Mouse (Mus musculus) lung, postnatal 0 days (tissue): ENCODE results near the gene Aspscr1. TPM values are rescaled to one million over a fixed set of nuclear protein-coding genes. Genes with fewer than 3 reads are reported as not detected.

ENCODE experiments used
- ATAC-seq: fragments of 200-750 bp; cut with Nextera tagmentation; 2 replicates; pipeline ENCODE4 v1.8.0; 2017; ENCODE audit warnings: moderate library complexity
- DNase-seq: peaks from one replicate; pipeline ENCODE4 v3.0.0-alpha.2; 2016; ENCODE audit warnings: low spot score
- H3K27ac ChIP-seq: fragments of 300-500 bp; sonication (generic); 2 replicates; pipeline ENCODE4 v1.5.1; 2014; ENCODE audit warnings: antibody characterized with exemption, mild to moderate bottlenecking, low read length, mixed read lengths
- H3K27me3 ChIP-seq: fragments of 300-500 bp; sonication (generic); replicated peaks from 2 replicates; pipeline ENCODE4 v1.6.1; 2014; ENCODE audit warnings: low read length, mixed read lengths; ENCODE audit not compliant: insufficient read depth
- H3K36me3 ChIP-seq: fragments of 300-500 bp; sonication (generic); 2 replicates; pipeline ENCODE4 v1.6.1; 2014; ENCODE audit warnings: low read length, mixed read lengths; ENCODE audit not compliant: insufficient read depth
- H3K4me1 ChIP-seq: fragments of 300-500 bp; sonication (generic); 2 replicates; pipeline ENCODE4 v1.6.1; 2014; ENCODE audit warnings: antibody characterized with exemption, low read depth, low read length, mixed read lengths; ENCODE audit not compliant: insufficient read depth
- H3K4me2 ChIP-seq: fragments of 300-500 bp; sonication (generic); replicated peaks from 2 replicates; pipeline ENCODE4 v1.6.1; 2014; ENCODE audit warnings: low read depth, mild to moderate bottlenecking, low read length, moderate library complexity, mixed read lengths
- H3K4me3 ChIP-seq: fragments of 300-500 bp; sonication (generic); 2 replicates; pipeline ENCODE4 v1.5.1; 2014; ENCODE audit warnings: low read depth, low read length
- H3K9ac ChIP-seq: fragments of 300-500 bp; sonication (generic); replicated peaks from 2 replicates; pipeline ENCODE4 v1.6.1; 2014; ENCODE audit warnings: low read depth, mild to moderate bottlenecking
- H3K9me3 ChIP-seq: fragments of 300-500 bp; sonication (generic); 2 replicates; pipeline ENCODE4 v1.6.1; 2016; ENCODE audit warnings: low read length, mixed read lengths
- CTCF ChIP-seq: IDR thresholded peaks from 2 replicates; pipeline ENCODE4 v1.5.1; 2016; ENCODE audit warnings: antibody characterized with exemption, mild to moderate bottlenecking
- EP300 ChIP-seq: IDR thresholded peaks from 2 replicates; pipeline ENCODE4 v1.6.1; 2016; ENCODE audit warnings: antibody characterized with exemption, mild to moderate bottlenecking, control low read depth
- WGBS: fragments of 180-500 bp; shearing (Covaris S2); extraction: QIAGEN DNeasy Blood & Tissue Kit; methylation state at CpG from one replicate; pipeline ENCODE4 v1.1.7; 2014; 5-methylcytosine and 5-hydroxymethylcytosine counted together
- polyA plus RNA-seq: library from polyadenylated mRNA; unstranded; fragments of >200 nt; fragmentation: Nextera tagmentation; extraction: Ambion mirVana; gene quantifications from 2 replicates; pipeline ENCODE4 v1.2.1, GENCODE M21; 2015

Gene Aspscr1
- polyA plus RNA-seq, 1 experiment from 2014 or later, result 129 TPM

- Histone ChIP-seq H3K4me3 (no peak overlapping the region), H3K9me3 (no peaks in the 10 kb centered on the region), H3K9ac (no peak overlapping the region), H3K27me3 (no peaks in the 10 kb centered on the region), H3K4me1 (peaks cover 19% of the 10 kb centered on the region), H3K36me3 (no peaks in the 10 kb centered on the region), H3K27ac (peak overlapping the region; percentile 70), H3K4me2 (peak overlapping the region; percentile 87)
- DNase-seq (no peak), ATAC-seq (no peak)
- 28% methylated on average over 7 of the region's 7 CpGs for WGBS
- TF ChIP-seq EP300 (no peak), CTCF (no peak)
Observed at GRCm38 (mm10) chr11:120630881-120631725, 41.7 kb upstream of the Aspscr1 start.

DNA sequence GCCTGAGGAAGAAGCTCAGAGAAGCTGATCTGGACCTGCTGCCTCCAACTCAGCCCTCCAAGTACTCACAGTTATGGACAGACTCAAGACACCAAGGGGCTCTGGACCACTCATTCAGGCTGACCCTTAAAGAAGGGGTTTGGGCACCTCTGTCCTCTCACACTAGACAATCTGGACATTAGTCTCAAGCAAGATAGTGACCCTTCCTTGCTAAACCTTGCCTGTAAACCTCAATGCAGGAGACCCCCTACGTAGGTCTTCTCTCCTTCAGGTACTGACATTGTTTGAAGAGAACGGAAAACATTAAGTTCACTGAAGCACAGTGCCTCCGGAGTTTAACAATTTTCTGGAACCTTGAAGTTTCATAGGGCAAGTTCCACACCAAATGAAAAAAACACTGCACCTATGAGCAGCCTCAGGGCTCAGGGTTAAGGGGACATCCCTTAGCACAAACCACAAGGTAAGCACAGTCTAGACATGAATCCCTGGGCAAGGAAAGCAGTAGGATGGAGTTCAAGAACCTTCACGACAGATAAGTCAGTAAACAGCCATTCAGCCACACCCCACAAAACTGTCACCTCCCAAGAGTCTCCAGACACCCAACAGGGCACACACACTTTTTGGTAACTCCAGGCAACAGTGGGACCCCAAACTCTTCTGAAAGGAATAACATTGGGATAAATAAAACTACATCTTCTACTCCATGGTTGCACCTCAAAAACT lies 40.9 kb upstream of the Aspscr1 start:
- 40% methylated on average over 4 of the region's 4 CpGs for WGBS
- Histone ChIP-seq H3K9me3 (no peaks in the 10 kb centered on the region), H3K4me2 (peak overlapping the region; percentile 87), H3K27me3 (no peaks in the 10 kb centered on the region), H3K36me3 (no peaks in the 10 kb centered on the region), H3K9ac (peak overlapping the region; percentile 90), H3K4me3 (peak overlapping the region; percentile 92), H3K4me1 (peaks cover 19% of the 10 kb centered on the region), H3K27ac (peak overlapping the region; percentile 92)
- ATAC-seq (no peak), DNase-seq (no peak)
- TF ChIP-seq EP300, result no peak
- no peak for TF ChIP-seq CTCF

- 1% methylated on average over 75 of the region's 116 CpGs for WGBS
- Histone ChIP-seq H3K9me3 (no peaks in the 10 kb centered on the region), H3K27ac (peak overlapping the region; percentile 92), H3K4me2 (peak overlapping the region; percentile 87), H3K4me3 (peak overlapping the region; percentile 92), H3K36me3 (no peaks in the 10 kb centered on the region), H3K9ac (peak overlapping the region; percentile 90), H3K4me1 (peaks cover 19% of the 10 kb centered on the region), H3K27me3 (no peaks in the 10 kb centered on the region)
- DNase-seq (peak; percentile 81), ATAC-seq (peak; percentile 73)
- no peak for TF ChIP-seq CTCF
- no peak for TF ChIP-seq EP300
Observed at GRCm38 (mm10) chr11:120632559-120633519, 39.9 kb upstream of the Aspscr1 start.

- Histone ChIP-seq H3K36me3 (no peaks in the 10 kb centered on the region), H3K9me3 (no peaks in the 10 kb centered on the region), H3K27ac (peak within 1 kb of the TSS; percentile 92), H3K4me3 (peak within 1 kb of the TSS; percentile 92), H3K4me2 (peak within 1 kb of the TSS; percentile 87), H3K27me3 (no peaks in the 10 kb centered on the region), H3K4me1 (peaks cover 19% of the 10 kb centered on the region), H3K9ac (peak within 1 kb of the TSS; percentile 90)
- DNase-seq, result peak; percentile 98
- peak; percentile 90 for ATAC-seq
- 11% methylated on average over 52 of the region's 58 CpGs for WGBS
- no peak for TF ChIP-seq CTCF
- no peak for TF ChIP-seq EP300
Observed at GRCm38 (mm10) chr11:120633520-120634343, 39.0 kb upstream of the Aspscr1 start, which contains the start of gene Mafg. Mafg (minus strand) TSS chr11:120633600.

GRCm38 (mm10) chr11:120634810-120635209 lies 38.0 kb upstream of the Aspscr1 start:
- H3K27ac ChIP-seq, result no peak overlapping the region
- ATAC-seq, result no peak
- TF ChIP-seq EP300 (no peak), CTCF (no peak)
- no peak overlapping the region for H3K4me2 ChIP-seq
- peaks cover 17% of the 10 kb centered on the region for H3K4me1 ChIP-seq
- H3K36me3 ChIP-seq, result no peaks in the 10 kb centered on the region
- no peak overlapping the region for H3K9ac ChIP-seq
- no peak for DNase-seq
- H3K9me3 ChIP-seq, result no peaks in the 10 kb centered on the region
- H3K27me3 ChIP-seq, result no peaks in the 10 kb centered on the region
- 90% methylated on average over 5 of the region's 5 CpGs for WGBS
- H3K4me3 ChIP-seq, result no peak overlapping the region
